Mouse (Mus musculus): Measurements from ENCODE around the gene Slc35e2. TPM values are rescaled to one million over a fixed set of nuclear protein-coding genes. Genes with fewer than 3 reads are reported as not detected.

The Slc35e2 gene
- 5.4 TPM for polyA plus RNA-seq (2014; fragmentation: Illumina TruSeq; extraction: RNeasy Lipid Tissue Mini Kit (QIAGEN cat#74804); ENCODE audit: low read depth, low replicate concordance)

DNA sequence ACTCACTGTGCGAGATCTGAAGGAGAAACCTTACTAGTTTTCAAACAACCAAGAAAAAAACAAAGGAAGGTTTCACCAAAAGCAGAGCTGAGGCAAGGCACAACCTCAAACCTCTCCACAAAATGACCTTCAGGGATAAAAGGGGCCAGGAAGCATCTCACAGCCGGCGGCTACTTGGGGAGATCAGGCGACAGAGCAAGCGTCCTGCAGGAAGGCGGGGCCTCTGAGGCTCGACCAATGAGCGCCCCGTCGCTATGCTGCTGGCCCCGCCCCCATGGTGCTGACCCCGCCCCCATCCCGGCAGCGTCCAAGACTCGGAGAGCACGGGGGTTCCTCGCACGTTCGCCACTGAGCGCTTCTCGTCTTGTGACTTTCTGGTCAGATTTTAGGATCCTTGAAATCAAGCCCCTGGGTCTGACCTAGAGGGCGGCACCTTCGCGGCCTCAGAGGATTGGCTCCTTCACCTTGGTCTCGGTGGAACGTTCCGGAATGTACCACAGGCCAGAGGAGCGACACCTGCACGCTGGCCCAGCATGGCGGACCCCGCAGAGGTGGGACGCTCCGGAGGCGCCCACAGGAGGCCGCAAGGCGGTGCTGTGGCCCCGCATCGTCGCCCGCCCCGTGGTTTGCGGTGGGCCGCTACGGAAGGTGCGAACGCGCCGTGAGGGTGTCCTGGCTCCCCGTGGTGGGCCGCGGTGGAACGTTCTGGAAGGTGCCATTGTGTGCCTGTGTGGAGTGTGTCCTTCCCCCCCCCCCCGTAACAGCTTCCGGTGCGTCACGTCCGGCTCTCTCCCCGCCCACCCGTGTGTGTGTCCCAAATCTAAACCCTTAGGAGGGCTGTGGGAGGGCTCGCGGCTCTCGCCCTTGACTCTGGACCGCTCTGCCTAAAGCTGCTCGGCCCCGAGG is at the start of gene Slc35e2:
Slc35e2 (plus strand) TSS at position 326 of the 906 bp plus-strand sequence.

DNA sequence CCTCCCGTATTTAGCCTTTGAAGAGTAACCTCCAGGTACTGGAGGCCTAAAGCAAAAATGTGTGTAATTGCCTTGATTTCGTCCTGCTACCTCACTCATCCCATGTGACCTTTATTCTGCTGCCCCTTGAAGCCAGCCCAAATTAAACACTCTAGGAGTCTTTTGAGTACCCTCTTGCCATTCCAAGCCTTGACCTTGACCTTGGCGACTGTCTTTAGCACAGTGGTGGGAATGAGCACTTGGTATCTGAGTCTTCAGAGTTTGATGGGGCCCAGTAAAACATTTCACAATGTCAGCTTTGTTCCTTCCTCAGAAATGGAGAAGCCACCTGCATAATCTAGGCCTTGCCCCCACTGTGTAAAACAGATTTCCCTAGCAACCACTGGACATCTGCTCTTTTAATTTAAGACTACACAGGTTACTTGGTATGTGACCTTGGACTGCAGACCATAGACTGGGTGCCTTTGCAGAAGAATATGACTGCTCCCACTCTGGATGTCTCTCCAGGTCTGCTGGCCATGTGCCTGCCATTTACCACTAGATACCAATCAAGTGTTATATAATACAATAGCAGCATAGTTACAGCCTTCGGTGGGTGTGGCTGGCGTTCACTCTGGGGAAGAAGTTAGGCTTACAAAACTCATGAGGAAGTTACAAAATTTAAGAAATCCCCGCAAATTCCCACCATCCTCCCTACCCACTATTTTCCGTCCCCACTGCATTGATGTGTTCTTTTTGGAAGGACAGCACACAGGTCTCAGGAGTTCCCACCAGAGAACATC is 39.4 kb upstream of the Slc35e2 start, which contains the start of gene Nadk:
Nadk (plus strand) TSS at position 718 of the 782 bp plus-strand sequence.

DNA sequence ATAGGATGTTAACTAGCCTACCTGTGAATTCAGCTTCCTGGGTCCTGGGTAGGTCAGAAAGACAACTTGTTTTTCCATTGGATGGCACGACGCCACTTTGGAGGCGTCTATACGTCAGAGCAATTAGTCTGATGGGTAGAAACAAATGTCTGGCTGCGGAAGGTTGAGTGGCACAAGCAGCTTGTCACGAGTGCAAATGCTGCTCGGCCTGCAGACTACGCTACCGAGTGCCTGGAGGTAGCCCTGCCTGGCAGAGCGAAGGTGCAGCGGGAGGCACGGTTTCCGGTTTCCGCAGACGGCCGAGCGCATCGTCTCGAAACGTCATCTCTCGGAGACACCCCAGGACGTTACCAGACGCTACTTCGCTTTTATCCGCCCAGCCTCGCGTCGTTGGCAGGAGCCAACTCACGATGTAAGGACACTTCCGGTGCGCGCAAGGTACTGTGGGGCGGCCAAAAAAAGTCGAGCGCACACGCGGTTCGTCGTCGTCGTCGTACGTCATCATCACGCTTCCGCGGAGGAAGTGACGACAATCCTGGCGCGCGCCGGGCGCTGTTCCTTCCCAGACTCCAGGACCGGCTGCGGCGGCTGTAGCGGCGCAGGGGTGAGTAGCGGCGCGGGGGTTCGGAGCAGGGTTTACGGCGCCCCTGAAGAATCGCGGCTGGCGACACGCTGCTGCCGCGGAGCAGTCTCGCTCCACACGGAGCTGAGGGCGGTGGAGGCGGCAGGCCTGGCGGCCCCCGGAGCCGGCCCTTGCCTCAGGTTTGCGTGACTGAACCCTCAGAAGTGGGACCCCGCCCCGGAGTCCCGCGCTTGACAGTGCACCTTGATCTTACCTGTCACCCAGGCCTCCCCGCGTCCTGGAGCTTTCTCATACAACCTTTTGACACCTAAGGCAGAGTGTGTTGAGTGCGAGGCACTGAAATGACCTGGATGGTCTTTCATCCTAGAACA is 23.4 kb downstream of the Slc35e2 start, which contains the start of gene Cdk11b:
Cdk11b (plus strand) TSS at position 517 of the 954 bp plus-strand sequence.

DNA sequence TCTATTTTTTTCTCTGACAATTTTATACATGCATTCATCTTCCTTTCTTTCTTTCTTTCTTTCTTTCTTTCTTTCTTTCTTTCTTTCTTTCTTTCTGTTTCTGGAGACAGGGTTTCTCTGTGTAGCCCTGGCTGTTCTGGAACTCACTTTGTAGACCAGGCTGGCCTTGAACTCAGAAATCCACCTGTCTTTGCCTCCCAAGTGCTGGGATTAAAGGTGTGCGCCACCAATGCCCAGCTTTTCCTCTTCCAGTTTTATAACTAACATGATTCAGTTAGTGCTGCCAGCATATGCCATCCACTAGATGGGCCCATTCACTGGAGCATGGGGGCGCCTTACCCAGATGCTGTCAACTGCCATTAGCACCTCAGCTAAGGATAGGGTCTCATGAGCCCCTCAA is 44.1 kb downstream of the Slc35e2 start, which contains the start of gene Gm10563:
Gm10563 (minus strand) TSS at position 101 of the 400 bp plus-strand sequence.

DNA sequence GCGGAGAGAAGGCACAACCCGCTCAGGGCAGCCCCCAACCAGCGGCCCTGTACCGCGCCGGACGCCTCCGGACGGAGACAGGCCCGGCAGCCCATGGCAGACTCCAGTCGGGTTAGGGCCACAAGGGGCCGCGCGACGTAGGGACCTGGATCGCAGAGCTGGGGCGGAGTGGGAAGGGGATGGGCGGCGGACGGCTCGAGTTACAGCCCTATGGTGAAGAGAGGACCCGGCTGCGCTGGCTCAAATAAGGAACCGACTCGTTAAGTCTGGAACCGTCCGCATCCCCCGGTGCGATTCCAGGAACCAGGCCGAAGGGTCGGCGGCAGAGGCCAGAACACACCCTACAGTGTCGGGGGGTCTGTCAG is 51.9 kb downstream of the Slc35e2 start, which contains the start of gene Mmp23:
Mmp23 (minus strand) TSS at position 299 of the 365 bp plus-strand sequence.

DNA sequence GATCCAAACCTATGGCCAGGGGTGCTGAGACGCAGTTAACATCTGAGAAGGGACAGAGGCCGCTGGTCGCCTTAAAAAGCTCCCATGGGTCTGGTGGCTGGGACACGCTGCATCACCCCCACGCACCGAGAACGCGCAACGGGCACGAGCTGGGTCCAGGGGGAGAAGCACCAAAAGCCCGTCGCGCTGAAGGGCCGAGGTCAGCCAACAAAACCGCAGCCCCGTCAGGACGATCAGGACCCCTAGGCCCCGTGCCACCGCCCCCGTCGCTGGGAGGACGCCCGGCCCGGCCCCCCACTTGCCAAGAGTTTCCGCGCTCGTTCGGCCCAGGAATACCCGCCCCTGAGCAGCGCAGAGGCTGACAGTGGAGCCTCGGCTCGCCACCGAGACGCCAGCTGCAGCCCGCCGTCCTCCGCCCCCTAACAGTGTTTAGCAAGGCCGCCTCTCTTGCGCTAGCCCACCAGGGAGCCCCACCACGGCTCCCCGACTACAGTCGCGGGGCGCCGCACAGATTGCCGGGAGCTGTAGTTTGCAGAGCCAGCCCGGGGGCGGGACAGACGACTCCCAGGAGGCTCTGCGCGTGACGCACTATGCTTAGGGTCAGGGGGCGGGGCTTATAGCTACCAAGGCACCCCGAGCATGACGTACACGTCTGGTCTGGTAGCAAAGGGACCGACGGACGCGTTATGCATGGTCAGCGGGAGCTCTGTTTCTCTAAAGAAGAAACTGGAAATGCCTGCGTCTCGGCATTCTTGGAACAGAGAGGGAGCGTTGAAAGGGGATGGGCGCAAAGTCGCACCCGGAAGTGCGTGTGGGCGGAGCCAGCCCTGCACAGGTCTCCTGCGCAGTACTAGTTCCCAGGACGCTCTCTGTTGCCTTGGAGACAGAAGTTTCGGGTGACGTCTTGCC is 67.7 kb downstream of the Slc35e2 start, which contains the start of gene Mib2:
Mib2 (minus strand) TSS at position 510 of the 909 bp plus-strand sequence.

Other genes with a start within 250 kb of the Slc35e2 start
- 1.0 TPM for gene Prkcz, start 240.1 kb upstream of the Slc35e2 start, polyA plus RNA-seq (2014; fragmentation: Illumina TruSeq; extraction: RNeasy Lipid Tissue Mini Kit (QIAGEN cat#74804); ENCODE audit: low read depth, low replicate concordance)
- gene Gabrd, start 203.3 kb upstream of the Slc35e2 start, polyA plus RNA-seq (2014; fragmentation: Illumina TruSeq; extraction: RNeasy Lipid Tissue Mini Kit (QIAGEN cat#74804); ENCODE audit: low read depth, low replicate concordance), result not detected
- gene Cfap74, start 192.2 kb upstream of the Slc35e2 start, polyA plus RNA-seq (2014; fragmentation: Illumina TruSeq; extraction: RNeasy Lipid Tissue Mini Kit (QIAGEN cat#74804); ENCODE audit: low read depth, low replicate concordance), result 24.6 TPM
- not detected for gene Tmem52, start 132.3 kb upstream of the Slc35e2 start, polyA plus RNA-seq (2014; fragmentation: Illumina TruSeq; extraction: RNeasy Lipid Tissue Mini Kit (QIAGEN cat#74804); ENCODE audit: low read depth, low replicate concordance)
- 78.4 TPM for gene Gnb1, start 110.1 kb upstream of the Slc35e2 start, polyA plus RNA-seq (2014; fragmentation: Illumina TruSeq; extraction: RNeasy Lipid Tissue Mini Kit (QIAGEN cat#74804); ENCODE audit: low read depth, low replicate concordance)
- 20.0 TPM for gene Nadk, start 39.0 kb upstream of the Slc35e2 start, polyA plus RNA-seq (2014; fragmentation: Illumina TruSeq; extraction: RNeasy Lipid Tissue Mini Kit (QIAGEN cat#74804); ENCODE audit: low read depth, low replicate concordance)
- 73.4 TPM for gene Cdk11b, start 23.4 kb downstream of the Slc35e2 start, polyA plus RNA-seq (2014; fragmentation: Illumina TruSeq; extraction: RNeasy Lipid Tissue Mini Kit (QIAGEN cat#74804); ENCODE audit: low read depth, low replicate concordance)
- gene Gm10563, start 44.0 kb downstream of the Slc35e2 start, polyA plus RNA-seq (2014; fragmentation: Illumina TruSeq; extraction: RNeasy Lipid Tissue Mini Kit (QIAGEN cat#74804); ENCODE audit: low read depth, low replicate concordance), result not detected
- gene Mmp23, start 52.0 kb downstream of the Slc35e2 start, polyA plus RNA-seq (2014; fragmentation: Illumina TruSeq; extraction: RNeasy Lipid Tissue Mini Kit (QIAGEN cat#74804); ENCODE audit: low read depth, low replicate concordance), result 0.27 TPM
- gene Mib2, start 67.8 kb downstream of the Slc35e2 start, polyA plus RNA-seq (2014; fragmentation: Illumina TruSeq; extraction: RNeasy Lipid Tissue Mini Kit (QIAGEN cat#74804); ENCODE audit: low read depth, low replicate concordance), result 1.5 TPM
- gene Fndc10, start 92.9 kb downstream of the Slc35e2 start, polyA plus RNA-seq (2014; fragmentation: Illumina TruSeq; extraction: RNeasy Lipid Tissue Mini Kit (QIAGEN cat#74804); ENCODE audit: low read depth, low replicate concordance), result not detected
- gene Ssu72, start 103.4 kb downstream of the Slc35e2 start, polyA plus RNA-seq (2014; fragmentation: Illumina TruSeq; extraction: RNeasy Lipid Tissue Mini Kit (QIAGEN cat#74804); ENCODE audit: low read depth, low replicate concordance), result 45.1 TPM
- gene Tmem240, start 133.4 kb downstream of the Slc35e2 start, polyA plus RNA-seq (2014; fragmentation: Illumina TruSeq; extraction: RNeasy Lipid Tissue Mini Kit (QIAGEN cat#74804); ENCODE audit: low read depth, low replicate concordance), result not detected
- 1.5 TPM for gene Atad3a, start 159.7 kb downstream of the Slc35e2 start, polyA plus RNA-seq (2014; fragmentation: Illumina TruSeq; extraction: RNeasy Lipid Tissue Mini Kit (QIAGEN cat#74804); ENCODE audit: low read depth, low replicate concordance)
- 0.57 TPM for gene Vwa1, start 173.3 kb downstream of the Slc35e2 start, polyA plus RNA-seq (2014; fragmentation: Illumina TruSeq; extraction: RNeasy Lipid Tissue Mini Kit (QIAGEN cat#74804); ENCODE audit: low read depth, low replicate concordance)
- gene Tmem88b, start 184.5 kb downstream of the Slc35e2 start, polyA plus RNA-seq (2014; fragmentation: Illumina TruSeq; extraction: RNeasy Lipid Tissue Mini Kit (QIAGEN cat#74804); ENCODE audit: low read depth, low replicate concordance), result 1.7 TPM
- not detected for gene Ankrd65, start 189.0 kb downstream of the Slc35e2 start, polyA plus RNA-seq (2014; fragmentation: Illumina TruSeq; extraction: RNeasy Lipid Tissue Mini Kit (QIAGEN cat#74804); ENCODE audit: low read depth, low replicate concordance)
- gene Mrpl20, start 201.5 kb downstream of the Slc35e2 start, polyA plus RNA-seq (2014; fragmentation: Illumina TruSeq; extraction: RNeasy Lipid Tissue Mini Kit (QIAGEN cat#74804); ENCODE audit: low read depth, low replicate concordance), result 131 TPM
- 32.1 TPM for gene Ccnl2, start 211.1 kb downstream of the Slc35e2 start, polyA plus RNA-seq (2014; fragmentation: Illumina TruSeq; extraction: RNeasy Lipid Tissue Mini Kit (QIAGEN cat#74804); ENCODE audit: low read depth, low replicate concordance)
- 6.5 TPM for gene Aurkaip1, start 229.9 kb downstream of the Slc35e2 start, polyA plus RNA-seq (2014; fragmentation: Illumina TruSeq; extraction: RNeasy Lipid Tissue Mini Kit (QIAGEN cat#74804); ENCODE audit: low read depth, low replicate concordance)
- 91.8 TPM for gene Mxra8, start 238.3 kb downstream of the Slc35e2 start, polyA plus RNA-seq (2014; fragmentation: Illumina TruSeq; extraction: RNeasy Lipid Tissue Mini Kit (QIAGEN cat#74804); ENCODE audit: low read depth, low replicate concordance)
- 6.2 TPM for gene Dvl1, start 246.0 kb downstream of the Slc35e2 start, polyA plus RNA-seq (2014; fragmentation: Illumina TruSeq; extraction: RNeasy Lipid Tissue Mini Kit (QIAGEN cat#74804); ENCODE audit: low read depth, low replicate concordance)